Mouse (Mus musculus): ENCODE results near the gene Usp10. TPM values are rescaled to one million over a fixed set of nuclear protein-coding genes. Genes with fewer than 3 reads are reported as not detected.

The Usp10 gene
- polyA plus RNA-seq, 1 experiment from 2014 or later, result 40.3 TPM

DNA sequence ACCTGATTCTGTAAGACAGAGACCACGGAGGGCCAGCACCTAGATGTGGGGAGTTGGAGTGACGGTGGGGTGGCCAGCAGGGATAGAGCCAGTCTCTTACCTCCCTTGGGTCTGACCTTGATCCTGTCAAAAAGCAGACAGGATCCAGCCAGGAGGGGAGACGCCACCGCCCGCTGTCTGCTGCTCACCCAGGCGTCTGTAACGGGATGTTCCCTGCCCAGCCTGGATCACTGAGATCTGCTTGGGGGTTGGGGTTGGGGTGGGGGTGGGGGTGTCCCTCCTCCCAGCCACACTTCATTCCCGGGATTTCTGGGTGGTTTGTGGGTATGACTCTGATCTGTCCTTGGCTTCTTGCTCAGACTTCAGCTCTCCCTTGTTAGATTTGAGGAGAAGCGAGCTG, 92.2 kb downstream of the Usp10 start:
- Histone ChIP-seq H3K27ac (ENCODE audit: low read length) (0 out of 2 replicates have a peak overlapping the region, but pooled peaks have one; percentile 11), H3K4me3 (ENCODE audit: low read depth, low read length) (no peak overlapping the region), H3K4me2 (replicated peaks; ENCODE audit: low read depth, low read length) (no peak overlapping the region), H3K36me3 (ENCODE audit: insufficient read depth, low read length) (no peaks in the 10 kb centered on the region), H3K4me1 (ENCODE audit: insufficient read depth, low read depth, low read length) (no peaks in the 10 kb centered on the region), H3K9me3 (ENCODE audit: low read length) (no peaks in the 10 kb centered on the region), H3K9ac (replicated peaks; ENCODE audit: low read depth) (no peak overlapping the region), H3K27me3 (replicated peaks; ENCODE audit: insufficient read depth, low read length) (no peaks in the 10 kb centered on the region)
- WGBS, result 48% methylated on average over 9 of the region's 9 CpGs
- ATAC-seq (peak; percentile 22), DNase-seq (ENCODE audit: low spot score) (peak; percentile 55)
- no peak for TF ChIP-seq CTCF (IDR thresholded peaks at IDR 0.05)
- TF ChIP-seq EP300 (IDR thresholded peaks at IDR 0.05), result no peak

DNA sequence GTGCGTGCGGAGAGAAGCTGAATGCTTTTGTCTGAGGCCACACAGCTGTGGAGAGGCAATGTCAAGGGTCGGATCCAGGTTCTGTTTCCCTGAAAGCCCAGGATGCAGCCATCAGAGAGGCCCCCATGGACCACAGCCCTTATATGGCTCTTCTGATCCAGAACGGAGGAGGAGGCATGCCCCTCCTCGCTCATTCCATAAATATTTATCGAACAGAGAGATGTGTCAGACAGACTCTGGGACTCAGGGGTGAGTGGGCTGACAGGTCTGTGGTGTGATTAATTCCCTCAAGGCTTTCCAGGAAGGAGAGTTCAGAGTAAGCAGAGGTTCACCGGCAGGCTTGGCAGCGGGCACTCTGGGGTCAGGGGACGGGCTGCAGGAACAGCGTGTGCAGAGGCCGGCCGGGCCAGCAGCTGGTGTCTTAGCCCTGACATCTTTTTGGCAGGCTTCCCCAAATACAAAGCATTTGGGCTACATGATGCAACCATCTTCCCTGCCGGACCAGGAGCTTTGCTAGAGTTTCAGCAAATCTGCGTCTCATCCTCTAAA, 94.1 kb downstream of the Usp10 start:
- DNase-seq (ENCODE audit: low spot score), result peak; percentile 93
- ATAC-seq, result peak; percentile 86

DNA sequence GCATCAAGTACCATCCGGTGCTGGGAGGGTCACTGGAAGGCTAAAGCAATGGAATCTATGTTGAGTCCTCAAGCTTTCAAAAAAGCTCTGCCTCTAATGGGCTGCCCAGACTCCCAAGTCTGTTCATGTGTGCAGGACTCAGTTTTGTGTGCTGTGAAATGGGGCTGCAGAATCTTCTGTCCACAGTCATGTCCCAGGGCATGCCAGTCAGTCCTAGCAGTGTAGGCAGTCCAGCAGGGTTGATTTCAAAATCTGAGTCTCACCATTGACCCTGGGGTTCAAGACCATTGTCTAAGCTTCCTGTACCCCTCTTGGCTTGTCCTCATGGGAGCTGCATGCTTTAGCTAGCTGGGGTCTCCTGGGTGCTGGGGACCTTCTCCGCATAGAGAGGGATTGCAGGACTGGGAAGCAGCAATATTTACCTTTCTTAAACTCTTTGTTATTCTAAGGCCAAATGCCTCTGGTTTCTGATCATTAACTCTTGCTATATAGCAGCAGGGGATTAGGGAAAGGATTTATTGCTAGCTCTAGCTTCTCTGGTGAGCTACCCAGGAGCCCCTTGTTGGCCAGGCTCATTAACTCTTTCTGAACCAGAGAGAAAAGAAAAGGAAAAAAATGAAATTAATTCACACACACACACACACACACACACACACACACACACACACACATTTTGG, 94.7 kb downstream of the Usp10 start:
- no peaks in the 10 kb centered on the region for H3K4me1 ChIP-seq (ENCODE audit: insufficient read depth, low read depth, low read length)
- DNase-seq (ENCODE audit: low spot score) (no peak), ATAC-seq (no peak)
- H3K9me3 ChIP-seq (ENCODE audit: low read length), result no peaks in the 10 kb centered on the region
- H3K27ac ChIP-seq (ENCODE audit: low read length), result no peak overlapping the region
- no peak overlapping the region for H3K4me2 ChIP-seq (replicated peaks; ENCODE audit: low read depth, low read length)
- no peaks in the 10 kb centered on the region for H3K27me3 ChIP-seq (replicated peaks; ENCODE audit: insufficient read depth, low read length)
- WGBS, result 31% methylated on average over 2 of the region's 2 CpGs
- no peaks in the 10 kb centered on the region for H3K36me3 ChIP-seq (ENCODE audit: insufficient read depth, low read length)
- TF ChIP-seq EP300 (IDR thresholded peaks at IDR 0.05) (no peak), CTCF (IDR thresholded peaks at IDR 0.05) (no peak)
- H3K9ac ChIP-seq (replicated peaks; ENCODE audit: low read depth), result no peak overlapping the region
- H3K4me3 ChIP-seq (ENCODE audit: low read depth, low read length), result no peak overlapping the region

More for the DNA sequence above, 94.1 kb downstream of the Usp10 start:
- TF ChIP-seq EP300 (IDR thresholded peaks at IDR 0.05) (peak; percentile 92), CTCF (IDR thresholded peaks at IDR 0.05) (no peak)
- Histone ChIP-seq H3K9me3 (ENCODE audit: low read length) (no peaks in the 10 kb centered on the region), H3K4me3 (ENCODE audit: low read depth, low read length) (no peak overlapping the region), H3K36me3 (ENCODE audit: insufficient read depth, low read length) (no peaks in the 10 kb centered on the region), H3K9ac (replicated peaks; ENCODE audit: low read depth) (no peak overlapping the region), H3K4me2 (replicated peaks; ENCODE audit: low read depth, low read length) (no peak overlapping the region), H3K4me1 (ENCODE audit: insufficient read depth, low read depth, low read length) (no peaks in the 10 kb centered on the region), H3K27ac (ENCODE audit: low read length) (no peak overlapping the region), H3K27me3 (replicated peaks; ENCODE audit: insufficient read depth, low read length) (no peaks in the 10 kb centered on the region)
- WGBS, result 19% methylated on average over 14 of the region's 14 CpGs

DNA sequence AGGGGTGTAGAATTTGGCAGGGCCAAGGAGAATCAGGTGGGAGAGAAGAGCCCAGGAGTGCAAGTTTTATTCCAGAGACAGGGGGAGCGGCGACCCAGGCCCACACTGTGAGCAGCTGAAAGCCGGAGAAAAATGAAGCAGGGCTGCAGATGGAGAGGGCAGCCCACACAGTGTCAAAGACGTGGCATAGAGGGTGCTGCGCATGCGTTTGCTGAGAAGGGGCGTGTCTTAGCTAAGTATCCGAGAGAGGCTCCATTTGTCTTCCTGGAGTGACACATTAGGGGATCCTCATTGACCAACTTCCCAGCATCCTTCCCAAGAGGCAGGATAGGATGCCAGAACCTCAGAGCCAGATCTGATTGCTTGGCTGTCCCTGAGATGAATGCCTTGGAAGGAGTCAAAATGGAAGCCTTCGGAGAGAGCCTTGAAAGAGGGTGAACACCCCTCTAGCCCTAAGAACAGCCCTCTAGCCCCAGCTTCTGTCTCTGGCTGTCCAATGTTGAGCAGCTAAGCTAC, 96.5 kb downstream of the Usp10 start:
- Histone ChIP-seq H3K9me3 (ENCODE audit: low read length) (no peaks in the 10 kb centered on the region), H3K4me3 (ENCODE audit: low read depth, low read length) (no peak overlapping the region), H3K4me1 (ENCODE audit: insufficient read depth, low read depth, low read length) (no peaks in the 10 kb centered on the region), H3K27me3 (replicated peaks; ENCODE audit: insufficient read depth, low read length) (no peaks in the 10 kb centered on the region), H3K27ac (ENCODE audit: low read length) (no peak overlapping the region), H3K9ac (replicated peaks; ENCODE audit: low read depth) (no peak overlapping the region), H3K36me3 (ENCODE audit: insufficient read depth, low read length) (no peaks in the 10 kb centered on the region), H3K4me2 (replicated peaks; ENCODE audit: low read depth, low read length) (no peak overlapping the region)
- DNase-seq (ENCODE audit: low spot score) (peak; percentile 14), ATAC-seq (no peak)
- 32% methylated on average over 9 of the region's 9 CpGs for WGBS
- TF ChIP-seq EP300 (IDR thresholded peaks at IDR 0.05) (no peak), CTCF (IDR thresholded peaks at IDR 0.05) (no peak)

Other genes starting within 250 kb of the Usp10 start
- gene Wfdc1, start 244.0 kb upstream of the Usp10 start, polyA plus RNA-seq (2015; fragmentation: Nextera tagmentation; extraction: Ambion mirVana), result 130 and 164 TPM in 2 replicates
- 1.5 and 2.1 TPM in 2 replicates for gene Atp2c2, start 210.4 kb upstream of the Usp10 start, polyA plus RNA-seq (2015; fragmentation: Nextera tagmentation; extraction: Ambion mirVana)
- gene Tldc1, start 131.9 kb upstream of the Usp10 start, polyA plus RNA-seq (2015; fragmentation: Nextera tagmentation; extraction: Ambion mirVana), result 7.9 and 9.7 TPM in 2 replicates
- gene Cotl1, start 69.8 kb upstream of the Usp10 start, polyA plus RNA-seq (2015; fragmentation: Nextera tagmentation; extraction: Ambion mirVana), result 54.3 and 54.6 TPM in 2 replicates
- 11.4 and 11.6 TPM in 2 replicates for gene Klhl36, start 48.1 kb upstream of the Usp10 start, polyA plus RNA-seq (2015; fragmentation: Nextera tagmentation; extraction: Ambion mirVana)
- gene Gm20388, start 481 bp downstream of the Usp10 start, polyA plus RNA-seq (2015; fragmentation: Nextera tagmentation; extraction: Ambion mirVana), result not detected in 2 replicates
- 9.7 and 16.8 TPM in 2 replicates for gene Crispld2, start 82.1 kb downstream of the Usp10 start, polyA plus RNA-seq (2015; fragmentation: Nextera tagmentation; extraction: Ambion mirVana)
- gene Zdhhc7, start 191.1 kb downstream of the Usp10 start, polyA plus RNA-seq (2015; fragmentation: Nextera tagmentation; extraction: Ambion mirVana), result 31.0 and 33.0 TPM in 2 replicates
- 16.3 and 16.6 TPM in 2 replicates for gene 6430548M08Rik, start 203.8 kb downstream of the Usp10 start, polyA plus RNA-seq (2015; fragmentation: Nextera tagmentation; extraction: Ambion mirVana)

Data from lung, postnatal 0 days (tissue).